Mouse (Mus musculus): ENCODE measurements at regions not wholly inside any gene's neighbourhood (a gene's known extent, or its start where the extent isn't known, plus 50 kb on each side); places are given as distances from the start of the nearest gene placed in this dataset.

DNA sequence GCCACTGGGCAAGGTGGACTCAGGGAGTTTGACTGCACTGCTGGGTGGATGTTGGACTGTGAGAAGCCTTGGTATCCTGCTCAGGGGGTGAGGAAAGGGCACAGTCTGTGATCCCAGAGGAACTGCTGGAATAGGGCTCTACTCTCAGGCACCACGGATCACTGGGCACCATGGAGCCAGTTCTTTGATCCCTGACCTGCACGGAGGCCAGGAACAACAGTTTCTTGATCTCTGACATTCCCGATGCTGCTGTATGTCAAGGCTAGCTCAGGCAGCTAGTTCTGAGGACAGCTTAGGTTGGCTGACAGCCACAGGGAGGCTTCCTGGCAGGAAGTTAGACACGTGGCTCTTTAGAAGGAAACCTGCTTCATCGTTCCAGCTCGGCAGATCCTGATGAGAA, 289.5 kb upstream of the Slit2 start:
- no peaks in the 10 kb centered on the region for H3K4me1 ChIP-seq (ENCODE audit: control insufficient read depth)
- peaks cover 2% of the 10 kb centered on the region; the same call in 1 of the 2 replicates for H3K9me3 ChIP-seq (ENCODE audit: control insufficient read depth, low read length)
- H3K36me3 ChIP-seq (ENCODE audit: control insufficient read depth): no peaks in the 10 kb centered on the region
- TF ChIP-seq GATA1 (IDR thresholded peaks at IDR 0.05; ENCODE audit: low read length) (no peak), TAL1 (IDR thresholded peaks at IDR 0.05; ENCODE audit: low read length) (no peak)
- no peaks in the 10 kb centered on the region for H3K27me3 ChIP-seq (ENCODE audit: control insufficient read depth)
- no peak overlapping the region for H3K4me3 ChIP-seq (replicated peaks)

DNA sequence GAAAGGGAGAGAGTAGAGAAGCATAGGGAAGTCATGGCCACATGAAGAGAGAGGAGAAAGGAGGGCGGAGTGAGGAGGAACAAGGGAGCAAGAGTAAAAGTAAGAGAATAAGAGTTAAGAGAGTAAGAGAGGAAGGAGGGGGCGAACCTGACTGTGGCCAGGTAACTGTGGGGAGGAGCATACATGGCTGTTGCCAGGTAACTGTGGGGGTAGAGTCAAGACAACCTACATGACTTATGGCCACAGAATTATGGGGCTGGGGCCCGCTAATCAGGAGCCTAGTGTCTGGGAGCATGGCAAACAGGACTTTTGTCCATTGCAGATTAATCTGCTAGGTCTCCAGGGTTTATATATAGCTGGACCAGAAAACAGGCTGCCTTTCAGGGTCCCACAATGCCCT, 289.0 kb upstream of the Slit2 start:
- no peaks in the 10 kb centered on the region for H3K27me3 ChIP-seq (ENCODE audit: control insufficient read depth)
- no peaks in the 10 kb centered on the region for H3K4me1 ChIP-seq (ENCODE audit: control insufficient read depth)
- no peaks in the 10 kb centered on the region for H3K36me3 ChIP-seq (ENCODE audit: control insufficient read depth)
- H3K9me3 ChIP-seq (ENCODE audit: control insufficient read depth, low read length): peaks cover 2% of the 10 kb centered on the region; the same call in 1 of the 2 replicates
- no peak overlapping the region for H3K4me3 ChIP-seq (replicated peaks)
- TF ChIP-seq GATA1 (IDR thresholded peaks at IDR 0.05; ENCODE audit: low read length) (no peak), TAL1 (IDR thresholded peaks at IDR 0.05; ENCODE audit: low read length) (no peak)

DNA sequence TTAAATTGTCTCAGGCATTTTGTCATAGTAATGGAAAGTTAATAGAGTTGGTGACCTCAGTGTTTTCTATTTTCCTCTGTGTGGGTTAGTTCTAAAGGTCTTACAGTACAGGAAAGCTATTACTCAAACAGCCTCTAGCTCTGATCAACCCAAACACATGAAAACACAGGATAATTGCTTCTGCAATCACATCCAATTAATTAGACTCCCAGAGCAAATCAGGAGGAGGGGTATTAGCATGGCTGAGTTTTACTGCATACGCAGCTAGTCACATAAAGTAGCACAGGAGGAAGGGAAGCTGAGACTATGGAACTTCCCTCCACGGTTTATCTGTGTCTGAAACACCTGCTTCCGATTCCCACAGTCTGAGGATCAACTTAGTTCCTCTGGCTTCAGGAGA, 288.3 kb upstream of the Slit2 start:
- no peaks in the 10 kb centered on the region for H3K27me3 ChIP-seq (ENCODE audit: control insufficient read depth)
- no peaks in the 10 kb centered on the region for H3K4me1 ChIP-seq (ENCODE audit: control insufficient read depth)
- H3K9me3 ChIP-seq (ENCODE audit: control insufficient read depth, low read length): peaks cover 2% of the 10 kb centered on the region; the same call in 1 of the 2 replicates
- H3K4me3 ChIP-seq (replicated peaks): no peak overlapping the region
- H3K36me3 ChIP-seq (ENCODE audit: control insufficient read depth): no peaks in the 10 kb centered on the region
- TF ChIP-seq GATA1 (IDR thresholded peaks at IDR 0.05; ENCODE audit: low read length): no peak
- no peak for TF ChIP-seq TAL1 (IDR thresholded peaks at IDR 0.05; ENCODE audit: low read length)

DNA sequence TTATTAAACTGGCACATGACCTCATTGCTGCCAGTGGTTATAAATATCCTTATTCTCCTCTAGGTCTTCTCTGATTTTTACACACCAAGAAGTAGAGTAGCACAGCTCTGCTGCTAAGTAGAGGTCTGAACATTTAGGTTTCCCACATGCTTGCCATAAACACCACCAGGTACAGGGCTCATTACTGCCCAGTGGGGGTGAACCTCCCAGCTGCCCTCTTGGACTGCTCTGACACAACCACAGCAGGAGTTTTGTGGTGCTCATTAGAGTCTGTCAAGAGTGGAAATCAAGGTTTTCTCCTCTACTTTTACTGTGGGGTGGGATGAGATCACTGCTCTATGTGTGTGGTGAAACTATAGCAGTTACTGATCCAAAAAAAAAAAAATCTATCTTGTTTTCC, 271.4 kb upstream of the Slit2 start:
- no peaks in the 10 kb centered on the region for H3K9me3 ChIP-seq (ENCODE audit: control insufficient read depth, low read length)
- H3K27me3 ChIP-seq (ENCODE audit: control insufficient read depth): no peaks in the 10 kb centered on the region
- no peaks in the 10 kb centered on the region for H3K4me1 ChIP-seq (ENCODE audit: control insufficient read depth)
- TF ChIP-seq GATA1 (IDR thresholded peaks at IDR 0.05; ENCODE audit: low read length) (no peak), TAL1 (IDR thresholded peaks at IDR 0.05; ENCODE audit: low read length) (no peak)
- H3K36me3 ChIP-seq (ENCODE audit: control insufficient read depth): no peaks in the 10 kb centered on the region
- H3K4me3 ChIP-seq (replicated peaks): no peak overlapping the region

DNA sequence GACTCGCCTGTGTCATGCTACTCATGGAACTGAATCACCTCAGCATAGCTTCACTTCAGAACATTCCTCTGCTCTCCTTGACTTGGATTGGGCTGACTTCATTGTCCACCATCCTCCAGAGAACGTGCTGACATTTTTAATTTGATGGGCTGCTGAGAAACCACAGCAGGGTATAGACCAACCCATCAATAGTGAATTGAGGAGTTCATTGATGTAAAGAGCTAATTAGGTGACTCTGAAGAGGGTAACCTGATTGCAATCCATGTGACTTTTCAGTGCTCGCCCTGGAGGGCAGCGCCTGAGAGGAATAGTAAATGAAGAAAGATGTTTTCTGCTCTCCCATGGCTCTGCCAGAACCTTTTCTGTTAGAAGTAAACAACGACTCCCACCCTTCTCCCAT, 268.6 kb upstream of the Slit2 start:
- Histone ChIP-seq H3K4me3 (replicated peaks) (no peak overlapping the region), H3K4me1 (ENCODE audit: control insufficient read depth) (no peaks in the 10 kb centered on the region), H3K36me3 (ENCODE audit: control insufficient read depth) (no peaks in the 10 kb centered on the region), H3K27me3 (ENCODE audit: control insufficient read depth) (no peaks in the 10 kb centered on the region), H3K9me3 (ENCODE audit: control insufficient read depth, low read length) (no peaks in the 10 kb centered on the region)
- TF ChIP-seq GATA1 (IDR thresholded peaks at IDR 0.05; ENCODE audit: low read length): no peak
- TF ChIP-seq TAL1 (IDR thresholded peaks at IDR 0.05; ENCODE audit: low read length): no peak

DNA sequence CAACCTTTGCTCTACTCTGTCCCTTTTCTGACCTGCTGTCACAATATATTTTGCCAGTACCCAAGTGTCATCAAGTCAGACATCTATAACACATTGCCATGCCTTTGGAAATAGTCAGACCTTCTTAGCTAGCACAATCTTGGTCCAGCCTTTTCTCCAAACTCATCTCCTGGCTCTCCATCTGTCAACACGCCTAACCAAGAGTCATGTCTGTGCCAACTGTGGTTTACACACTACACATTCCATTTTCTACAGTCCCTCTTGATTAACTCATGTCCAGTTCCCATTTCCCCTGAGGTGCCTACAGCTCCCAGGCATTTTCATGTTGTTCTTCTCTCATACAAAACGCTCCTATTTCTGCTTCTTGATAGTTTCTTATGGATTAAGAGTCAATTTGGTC, 258.0 kb upstream of the Slit2 start:
- Histone ChIP-seq H3K36me3 (ENCODE audit: control insufficient read depth) (no peaks in the 10 kb centered on the region), H3K4me1 (ENCODE audit: control insufficient read depth) (no peaks in the 10 kb centered on the region), H3K4me3 (replicated peaks) (no peak overlapping the region), H3K9me3 (ENCODE audit: control insufficient read depth, low read length) (no peaks in the 10 kb centered on the region), H3K27me3 (ENCODE audit: control insufficient read depth) (no peaks in the 10 kb centered on the region)
- TF ChIP-seq TAL1 (IDR thresholded peaks at IDR 0.05; ENCODE audit: low read length): no peak
- no peak for TF ChIP-seq GATA1 (IDR thresholded peaks at IDR 0.05; ENCODE audit: low read length)

DNA sequence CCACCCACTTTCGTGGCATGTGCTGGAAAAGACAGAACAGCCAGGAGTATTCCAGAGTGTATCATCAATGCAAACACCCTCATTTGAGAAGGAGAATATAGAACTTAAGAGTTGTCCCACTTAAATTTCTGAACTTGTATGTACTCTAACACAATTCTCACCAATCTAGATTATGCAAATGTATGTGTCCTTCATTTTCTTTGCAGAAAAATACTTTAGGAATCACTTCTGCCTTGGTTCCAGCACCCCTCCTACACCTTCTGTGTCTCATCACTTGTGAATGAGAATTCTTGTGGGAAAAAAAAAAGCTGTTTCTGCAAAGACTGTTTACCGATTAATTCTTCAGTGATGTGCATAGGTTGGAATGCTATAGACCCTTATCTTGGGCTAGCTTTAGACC, 240.2 kb upstream of the Slit2 start:
- H3K9me3 ChIP-seq (ENCODE audit: control insufficient read depth, low read length): no peaks in the 10 kb centered on the region
- H3K27me3 ChIP-seq (ENCODE audit: control insufficient read depth): no peaks in the 10 kb centered on the region
- no peak overlapping the region for H3K4me3 ChIP-seq (replicated peaks)
- H3K4me1 ChIP-seq (ENCODE audit: control insufficient read depth): no peaks in the 10 kb centered on the region
- TF ChIP-seq GATA1 (IDR thresholded peaks at IDR 0.05; ENCODE audit: low read length): no peak
- no peak for TF ChIP-seq TAL1 (IDR thresholded peaks at IDR 0.05; ENCODE audit: low read length)
- no peaks in the 10 kb centered on the region for H3K36me3 ChIP-seq (ENCODE audit: control insufficient read depth)

DNA sequence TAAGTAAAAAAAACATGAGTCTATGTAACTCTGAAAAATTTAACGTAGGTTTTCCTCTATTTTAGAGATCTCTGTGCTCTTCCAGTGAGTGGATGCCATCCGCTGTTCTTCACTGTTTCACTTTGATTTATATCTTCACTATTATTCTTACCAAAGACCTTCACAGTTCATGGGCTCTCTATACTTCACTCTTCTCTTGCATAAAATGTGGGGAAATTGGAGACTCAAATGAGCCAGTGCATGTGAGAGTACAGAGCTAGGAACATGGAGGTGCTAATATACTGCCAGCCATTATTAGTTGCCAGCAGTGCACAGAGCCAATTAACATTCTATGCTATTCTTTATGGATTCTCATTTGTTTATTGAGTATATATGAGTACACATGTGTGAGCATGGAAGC, 237.8 kb upstream of the Slit2 start:
- no peak overlapping the region for H3K4me3 ChIP-seq (replicated peaks)
- H3K36me3 ChIP-seq (ENCODE audit: control insufficient read depth): no peaks in the 10 kb centered on the region
- no peaks in the 10 kb centered on the region for H3K4me1 ChIP-seq (ENCODE audit: control insufficient read depth)
- H3K9me3 ChIP-seq (ENCODE audit: control insufficient read depth, low read length): no peaks in the 10 kb centered on the region
- TF ChIP-seq TAL1 (IDR thresholded peaks at IDR 0.05; ENCODE audit: low read length): no peak
- TF ChIP-seq GATA1 (IDR thresholded peaks at IDR 0.05; ENCODE audit: low read length): no peak
- no peaks in the 10 kb centered on the region for H3K27me3 ChIP-seq (ENCODE audit: control insufficient read depth)

DNA sequence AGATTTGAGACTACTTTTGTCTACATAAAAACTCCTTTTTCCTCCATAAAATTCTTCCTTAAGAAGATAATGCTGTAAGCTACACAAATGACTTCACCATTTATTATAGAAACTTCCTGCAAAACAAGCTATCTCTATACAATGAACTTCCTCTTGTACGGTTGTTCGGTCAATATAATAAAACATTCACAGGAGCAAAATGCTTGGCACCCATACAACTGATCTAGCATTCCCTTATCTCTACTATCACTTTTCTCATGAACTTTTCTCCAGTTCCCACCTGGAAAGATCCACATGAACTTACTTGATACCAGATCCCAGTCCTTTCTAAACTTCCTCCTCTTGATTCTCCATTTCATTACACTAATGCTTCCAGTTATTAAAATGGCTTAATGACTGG, 231.0 kb upstream of the Slit2 start:
- H3K27me3 ChIP-seq (ENCODE audit: control insufficient read depth): no peaks in the 10 kb centered on the region
- H3K9me3 ChIP-seq (ENCODE audit: control insufficient read depth, low read length): no peaks in the 10 kb centered on the region
- H3K4me3 ChIP-seq (replicated peaks): no peak overlapping the region
- H3K36me3 ChIP-seq (ENCODE audit: control insufficient read depth): no peaks in the 10 kb centered on the region
- H3K4me1 ChIP-seq (ENCODE audit: control insufficient read depth): no peaks in the 10 kb centered on the region
- TF ChIP-seq TAL1 (IDR thresholded peaks at IDR 0.05; ENCODE audit: low read length) (no peak), GATA1 (IDR thresholded peaks at IDR 0.05; ENCODE audit: low read length) (no peak)

DNA sequence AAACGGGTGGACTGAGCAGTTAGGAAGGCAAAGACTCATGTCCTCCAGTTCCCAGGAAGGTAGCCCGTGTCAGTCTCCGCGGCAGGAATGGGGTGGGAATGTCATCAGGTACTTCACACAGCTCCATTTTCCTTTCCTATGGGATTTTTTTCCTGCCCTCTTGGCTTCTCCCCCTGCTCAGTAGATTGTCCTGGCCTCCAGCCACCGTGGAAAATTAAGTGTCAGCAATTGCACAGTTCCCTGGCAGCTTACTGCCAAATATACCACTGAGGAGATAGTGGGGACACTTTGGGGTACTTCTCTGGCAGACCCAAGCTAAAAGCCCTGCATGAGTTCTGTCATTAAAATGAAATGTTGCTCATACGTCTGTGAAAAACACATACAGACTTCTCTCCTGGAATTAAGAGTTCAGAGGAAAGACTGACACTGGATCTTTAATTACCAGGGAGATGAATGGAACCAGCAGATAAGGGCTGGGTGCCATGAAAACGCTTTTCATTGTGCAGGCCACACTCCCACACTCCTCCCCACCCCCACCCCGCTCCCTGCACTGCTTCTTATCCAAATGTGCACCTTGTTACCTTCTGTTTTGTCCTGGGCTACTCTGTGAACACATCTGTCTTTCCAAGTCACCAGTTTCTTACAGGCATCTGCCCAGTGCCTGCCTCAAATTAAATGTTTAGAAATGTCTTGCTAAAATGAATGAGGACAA, 210.1 kb upstream of the Slit2 start:
- H3K4me3 ChIP-seq (replicated peaks): no peak overlapping the region
- TF ChIP-seq TAL1 (IDR thresholded peaks at IDR 0.05; ENCODE audit: low read length) (0 out of 3 replicates have a peak, but pooled peaks have one; percentile 2), GATA1 (IDR thresholded peaks at IDR 0.05; ENCODE audit: low read length) (no peak)

More for the DNA sequence above, 210.1 kb upstream of the Slit2 start:
- Histone ChIP-seq H3K9me3 (ENCODE audit: control insufficient read depth, low read length) (no peaks in the 10 kb centered on the region), H3K27me3 (ENCODE audit: control insufficient read depth) (no peaks in the 10 kb centered on the region), H3K36me3 (ENCODE audit: control insufficient read depth) (no peaks in the 10 kb centered on the region), H3K4me1 (ENCODE audit: control insufficient read depth) (peaks cover 9% of the 10 kb centered on the region)
